Mouse (Mus musculus) liver, embryonic 14 days (tissue): ENCODE data around the gene E2f2. TPM values are rescaled to one million over a fixed set of nuclear protein-coding genes. Genes with fewer than 3 reads are reported as not detected.

Experiments
- polyA plus RNA-seq: library from polyadenylated mRNA; depleted of rRNA; stranded (reverse); fragments of >200 nt; gene quantifications from 2 replicates; pipeline ENCODE4 v1.2.3, GENCODE M21; 2012; rRNA removed

Gene E2f2
- 35.3 and 43.7 TPM in 2 replicates for polyA plus RNA-seq

GRCm38 (mm10) chr4:136172011-136172541, at the start of gene E2f2:
Gene E2f2, plus strand, starts transcription at chr4:136172394.

GRCm38 (mm10) chr4:136143193-136143976, 28.8 kb upstream of the E2f2 start, which contains the start of gene Id3:
Gene Id3, plus strand, starts transcription at chr4:136143497.

GRCm38 (mm10) chr4:136206033-136206893, 34.1 kb downstream of the E2f2 start, which contains the start of gene Asap3:
Gene Asap3, plus strand, starts transcription at chr4:136206365.

Other genes starting within 250 kb of the E2f2 start
- 44.8 and 46.2 TPM in 2 replicates for gene Hmgcl, start 225.9 kb upstream of the E2f2 start, polyA plus RNA-seq
- 19.5 and 25.1 TPM in 2 replicates for gene Gale, start 208.7 kb upstream of the E2f2 start, polyA plus RNA-seq
- gene Lypla2, start 199.8 kb upstream of the E2f2 start, polyA plus RNA-seq, result 24.8 and 26.6 TPM in 2 replicates
- 44.7 and 54.4 TPM in 2 replicates for gene Pithd1, start 185.1 kb upstream of the E2f2 start, polyA plus RNA-seq
- 15.9 and 18.6 TPM in 2 replicates for gene Eloa, start 150.6 kb upstream of the E2f2 start, polyA plus RNA-seq
- 859 and 885 TPM in 2 replicates for gene Rpl11, start 119.0 kb upstream of the E2f2 start, polyA plus RNA-seq
- gene Id3, start 28.9 kb upstream of the E2f2 start, polyA plus RNA-seq, result 18.2 and 22.3 TPM in 2 replicates
- 1.2 and 1.3 TPM in 2 replicates for gene Asap3, start 34.0 kb downstream of the E2f2 start, polyA plus RNA-seq
- 3.8 and 5.2 TPM in 2 replicates for gene Tcea3, start 75.3 kb downstream of the E2f2 start, polyA plus RNA-seq
- gene Zfp46, start 112.3 kb downstream of the E2f2 start, polyA plus RNA-seq, result 2.7 and 2.8 TPM in 2 replicates
- 46.6 and 49.4 TPM in 2 replicates for gene Hnrnpr, start 138.5 kb downstream of the E2f2 start, polyA plus RNA-seq